Mouse (Mus musculus) midbrain, postnatal 0 days (tissue): ENCODE results near the gene B4galt5. TPM values are rescaled to one million over a fixed set of nuclear protein-coding genes. Genes with fewer than 3 reads are reported as not detected.

Experiments
- ATAC-seq: fragments of 200-750 bp; cut with Nextera tagmentation; 2 replicates; pipeline ENCODE4 v1.8.0; 2017; ENCODE audit warnings: moderate number of reproducible peaks, mild to moderate bottlenecking, moderate TSS enrichment, moderate library complexity; ENCODE audit not compliant: low FRiP score
- DNase-seq: peaks from one replicate; pipeline ENCODE4 v3.0.0-alpha.2; 2015; ENCODE audit warnings: low spot score
- H3K27ac ChIP-seq: fragments of 300-500 bp; sonication (generic); 2 replicates; pipeline ENCODE4 v1.5.1; 2014; ENCODE audit warnings: low read depth, mild to moderate bottlenecking, low read length, mixed read lengths
- H3K27me3 ChIP-seq: fragments of 300-500 bp; sonication (generic); 2 replicates; pipeline ENCODE4 v1.6.1; 2014; ENCODE audit warnings: low read length, control low read depth, mixed read lengths; ENCODE audit not compliant: insufficient read depth
- H3K36me3 ChIP-seq: fragments of 300-500 bp; sonication (generic); 2 replicates; pipeline ENCODE4 v1.6.1; 2014; ENCODE audit warnings: low read length, control low read depth, mixed read lengths; ENCODE audit not compliant: insufficient read depth
- H3K4me1 ChIP-seq: fragments of 300-500 bp; sonication (generic); 2 replicates; pipeline ENCODE4 v1.6.1; 2014; ENCODE audit warnings: mild to moderate bottlenecking, control low read depth, antibody characterized with exemption, low read length, mixed read lengths; ENCODE audit not compliant: insufficient read depth
- H3K4me2 ChIP-seq: fragments of 300-500 bp; sonication (generic); 2 replicates; pipeline ENCODE4 v1.6.1; 2014; ENCODE audit warnings: low read depth, mild to moderate bottlenecking, low read length, mixed read lengths; ENCODE audit not compliant: poor library complexity, severe bottlenecking
- H3K4me3 ChIP-seq: fragments of 300-500 bp; sonication (generic); 2 replicates; pipeline ENCODE4 v1.5.1; 2014; ENCODE audit warnings: low read depth, mild to moderate bottlenecking, low read length, moderate library complexity
- H3K9ac ChIP-seq: fragments of 300-500 bp; sonication (generic); replicated peaks from 2 replicates; pipeline ENCODE4 v1.6.1; 2014; ENCODE audit warnings: mild to moderate bottlenecking, low read length, moderate library complexity, mixed read lengths; ENCODE audit not compliant: poor library complexity, severe bottlenecking
- H3K9me3 ChIP-seq: fragments of 300-500 bp; sonication (generic); 2 replicates; pipeline ENCODE4 v1.6.1; 2016; ENCODE audit warnings: low read length, control low read depth
- CTCF ChIP-seq: IDR thresholded peaks from 2 replicates; pipeline ENCODE4 v1.5.1; 2016; ENCODE audit warnings: antibody characterized with exemption, mild to moderate bottlenecking
- WGBS: fragments of 180-500 bp; shearing (Covaris S2); extraction: QIAGEN DNeasy Blood & Tissue Kit; methylation state at CpG from one replicate; pipeline ENCODE4 v1.1.7; 2014; 5-methylcytosine and 5-hydroxymethylcytosine counted together
- polyA plus RNA-seq: library from polyadenylated mRNA; unstranded; fragments of >200 nt; fragmentation: Nextera tagmentation; extraction: Ambion mirVana; gene quantifications from 2 replicates; pipeline ENCODE4 v1.2.1, GENCODE M21; 2015
- total RNA-seq: library from RNA; depleted of rRNA; stranded (reverse); fragments of >200 nt; gene quantifications from 2 replicates; pipeline ENCODE4 v1.2.3, GENCODE M21; 2014

The B4galt5 gene
- total and polyA plus RNA-seq, 2 experiments from 2014 or later = 35.6 to 88.3 TPM

DNA sequence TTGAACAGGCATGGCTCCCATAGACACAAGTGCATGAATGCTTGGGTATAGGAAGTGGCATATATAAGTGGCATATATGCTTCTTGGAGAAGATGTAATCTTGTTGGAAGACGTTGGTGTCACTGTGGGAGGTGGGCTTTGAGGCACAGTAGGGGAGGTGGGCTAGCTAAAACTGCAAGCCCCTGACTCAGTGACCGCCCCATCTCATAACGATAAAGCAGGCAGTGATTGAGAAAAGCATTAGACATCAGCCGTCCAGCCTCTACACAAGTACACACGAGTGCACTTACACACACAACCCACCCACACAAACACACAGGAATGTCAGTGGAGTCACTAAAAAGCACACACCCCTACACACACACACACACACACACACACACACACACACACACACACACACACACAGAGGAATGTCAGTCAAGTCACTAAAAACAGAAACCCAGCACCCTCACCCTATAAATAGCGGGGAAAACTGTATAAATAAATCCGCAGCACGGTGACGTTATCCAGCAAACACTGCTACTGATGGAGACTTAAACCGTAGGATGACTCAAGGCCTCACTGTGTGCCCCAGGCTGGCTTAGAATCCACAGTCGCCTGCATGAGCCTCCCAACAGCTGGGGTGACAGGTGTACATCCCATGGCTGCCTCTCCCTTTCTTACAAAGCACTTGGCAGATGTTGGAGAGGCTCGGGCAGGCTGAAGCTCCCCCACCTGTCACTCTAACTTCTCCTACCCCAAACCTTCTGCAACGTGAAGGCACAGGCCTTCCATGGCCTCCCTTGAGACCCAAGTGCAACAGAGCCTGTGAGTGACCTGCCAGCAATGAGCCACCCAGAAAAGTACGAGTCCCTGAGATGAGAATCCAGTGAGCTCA, 81.2 kb downstream of the B4galt5 start:
- DNase-seq = no peak
- H3K4me2 ChIP-seq = no peak overlapping the region
- no peak overlapping the region for H3K9ac ChIP-seq
- H3K27ac ChIP-seq = no peak overlapping the region
- H3K27me3 ChIP-seq = no peaks in the 10 kb centered on the region
- H3K4me1 ChIP-seq = no peaks in the 10 kb centered on the region
- ATAC-seq = no peak
- H3K9me3 ChIP-seq = no peaks in the 10 kb centered on the region
- no peaks in the 10 kb centered on the region for H3K36me3 ChIP-seq
- H3K4me3 ChIP-seq = no peak overlapping the region
- no peak for TF ChIP-seq CTCF
- WGBS = 80% methylated on average over 14 of the region's 14 CpGs

DNA sequence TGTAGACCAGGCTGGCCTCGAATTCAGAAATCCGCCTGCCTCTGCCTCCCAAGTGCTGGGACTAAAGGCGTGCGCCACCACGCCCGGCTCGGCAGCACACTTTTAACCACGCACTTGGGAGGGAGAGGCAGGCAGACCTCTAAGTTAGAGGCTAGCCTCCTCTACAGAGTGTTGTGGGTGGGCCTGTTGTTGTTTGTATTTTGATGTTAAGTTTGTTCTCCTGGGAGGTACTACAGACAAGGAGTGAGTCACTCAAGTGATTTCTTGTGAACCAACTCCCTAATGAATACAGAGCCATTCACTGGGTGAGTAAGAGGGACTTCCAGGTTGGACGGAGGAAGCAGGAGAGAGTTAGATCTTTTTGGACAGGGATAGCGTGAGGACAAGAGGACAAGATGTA, 82.8 kb downstream of the B4galt5 start:
- H3K9me3 ChIP-seq = no peaks in the 10 kb centered on the region
- DNase-seq (no peak), ATAC-seq (no peak)
- H3K4me1 ChIP-seq = no peaks in the 10 kb centered on the region
- no peak overlapping the region for H3K4me3 ChIP-seq
- WGBS = 87% methylated on average over 10 of the region's 10 CpGs
- H3K9ac ChIP-seq = no peak overlapping the region
- no peaks in the 10 kb centered on the region for H3K27me3 ChIP-seq
- no peak overlapping the region for H3K4me2 ChIP-seq
- no peak for TF ChIP-seq CTCF
- H3K27ac ChIP-seq = no peak overlapping the region
- H3K36me3 ChIP-seq = no peaks in the 10 kb centered on the region

- Histone ChIP-seq H3K9ac (no peak overlapping the region), H3K4me2 (no peak overlapping the region), H3K4me1 (no peaks in the 10 kb centered on the region), H3K27ac (no peak overlapping the region), H3K9me3 (no peaks in the 10 kb centered on the region), H3K4me3 (no peak overlapping the region), H3K36me3 (no peaks in the 10 kb centered on the region), H3K27me3 (no peaks in the 10 kb centered on the region)
- no peak for ATAC-seq
- no peak for TF ChIP-seq CTCF
- no peak for DNase-seq
- 77% methylated on average over 4 of the region's 5 CpGs for WGBS
Observed at GRCm38 (mm10) chr2:167265806-167266205, 83.2 kb downstream of the B4galt5 start.

GRCm38 (mm10) chr2:167265021-167265420, 84.0 kb downstream of the B4galt5 start:
- H3K27me3 ChIP-seq = no peaks in the 10 kb centered on the region
- H3K36me3 ChIP-seq = no peaks in the 10 kb centered on the region
- no peaks in the 10 kb centered on the region for H3K4me1 ChIP-seq
- H3K4me2 ChIP-seq = no peak overlapping the region
- no peak overlapping the region for H3K27ac ChIP-seq
- ATAC-seq = no peak
- DNase-seq = no peak
- no peak overlapping the region for H3K4me3 ChIP-seq
- TF ChIP-seq CTCF = no peak
- H3K9ac ChIP-seq = no peak overlapping the region
- no peaks in the 10 kb centered on the region for H3K9me3 ChIP-seq
- 92% methylated on average over 2 of the region's 2 CpGs for WGBS

- H3K4me1 ChIP-seq = no peaks in the 10 kb centered on the region
- H3K4me3 ChIP-seq = no peak overlapping the region
- ATAC-seq = no peak
- H3K9ac ChIP-seq = no peak overlapping the region
- WGBS = 84% methylated on average over 11 of the region's 11 CpGs
- no peaks in the 10 kb centered on the region for H3K27me3 ChIP-seq
- no peak overlapping the region for H3K4me2 ChIP-seq
- TF ChIP-seq CTCF = no peak
- no peak for DNase-seq
- H3K36me3 ChIP-seq = no peaks in the 10 kb centered on the region
- no peak overlapping the region for H3K27ac ChIP-seq
- no peaks in the 10 kb centered on the region for H3K9me3 ChIP-seq
Observed at GRCm38 (mm10) chr2:167263931-167264330, 85.1 kb downstream of the B4galt5 start.

- TF ChIP-seq CTCF = no peak
- H3K4me1 ChIP-seq = no peaks in the 10 kb centered on the region
- no peak overlapping the region for H3K27ac ChIP-seq
- H3K9ac ChIP-seq = no peak overlapping the region
- no peaks in the 10 kb centered on the region for H3K36me3 ChIP-seq
- no peak for DNase-seq
- H3K4me2 ChIP-seq = no peak overlapping the region
- ATAC-seq = no peak
- 84% methylated on average over 8 of the region's 8 CpGs for WGBS
- H3K9me3 ChIP-seq = no peaks in the 10 kb centered on the region
- H3K4me3 ChIP-seq = no peak overlapping the region
- H3K27me3 ChIP-seq = no peaks in the 10 kb centered on the region
Observed at GRCm38 (mm10) chr2:167263040-167263810, 85.8 kb downstream of the B4galt5 start.
